Mouse (Mus musculus) layer of hippocampus, adult 18-20 months (tissue): Measurements from ENCODE around the gene Olfr433. TPM values are rescaled to one million over a fixed set of nuclear protein-coding genes. Genes with fewer than 3 reads are reported as not detected.

Source experiments
- total RNA-seq, 2 experiments: library from RNA; stranded (reverse); gene quantifications; 2 replicates each; pipeline ENCODE4 v1.2.3; 2021

The Olfr433 gene
- total RNA-seq, 2 experiments from 2014 or later = not detected

Other genes starting within 250 kb of the Olfr433 start
- not detected for gene Ifi211, start 127.7 kb upstream of the Olfr433 start, total RNA-seq
- 10 to 100 TPM in 1 of 2 experiments, 1 to 10 TPM in 1; 7.0 to 10.6 TPM for gene Mndal, start 98.2 kb upstream of the Olfr433 start, total RNA-seq
- gene Ifi203, start 98.0 kb upstream of the Olfr433 start, total RNA-seq = 1 to 10 TPM; 4.0 to 5.0 TPM
- gene Ifi202b, start 58.0 kb upstream of the Olfr433 start, total RNA-seq = not detected
- not detected for gene Ifi205, start 8.9 kb upstream of the Olfr433 start, total RNA-seq
- not detected for gene Olfr432, start 8.5 kb downstream of the Olfr433 start, total RNA-seq
- not detected for gene Olfr430, start 25.9 kb downstream of the Olfr433 start, total RNA-seq
- gene Olfr429, start 43.6 kb downstream of the Olfr433 start, total RNA-seq = not detected
- gene Olfr427, start 56.2 kb downstream of the Olfr433 start, total RNA-seq = not detected
- gene Olfr231, start 80.5 kb downstream of the Olfr433 start, total RNA-seq = not detected
- gene Olfr424, start 90.8 kb downstream of the Olfr433 start, total RNA-seq = not detected
- gene Olfr420, start 114.9 kb downstream of the Olfr433 start, total RNA-seq = not detected
- under 1 TPM; 0.05 TPM for gene Spta1, start 132.1 kb downstream of the Olfr433 start, total RNA-seq
- not detected for gene Olfr419, start 211.4 kb downstream of the Olfr433 start, total RNA-seq